15 mouse cellular contexts compared by ENCODE assay signal in the genomic region with DNA sequence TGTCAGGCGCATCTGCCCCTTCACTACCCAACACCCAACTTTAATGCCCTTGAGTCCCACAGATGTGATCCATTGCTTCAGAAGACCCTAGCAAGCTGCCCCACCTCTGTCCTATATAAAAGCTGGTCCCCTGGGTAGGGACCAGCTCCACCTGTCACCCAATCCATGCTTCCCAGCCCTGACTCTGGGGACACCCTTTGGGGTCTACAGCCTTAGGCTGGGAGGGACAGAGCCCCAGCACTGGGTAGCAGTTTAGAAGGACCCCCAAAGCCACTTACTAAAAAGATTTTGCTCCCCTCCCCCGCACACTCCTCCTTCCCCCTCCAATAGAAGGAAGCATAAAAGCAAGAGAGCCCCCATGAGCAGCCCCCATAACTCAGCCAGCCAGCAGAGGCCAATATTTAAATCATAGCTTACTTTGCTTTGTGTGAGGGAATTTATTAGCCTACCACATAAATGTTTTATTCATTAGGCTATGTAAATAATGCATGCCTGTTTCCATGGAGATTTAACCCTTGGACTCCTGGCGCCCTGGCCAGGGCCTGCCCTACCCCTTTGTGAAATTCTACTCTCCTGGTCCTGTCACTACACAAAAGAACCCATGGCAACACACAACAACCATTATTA.
A peak's percentile ranks its signal among the peaks of the same experiment; 100 is the strongest.
DNase-seq lines count a peak whose midpoint lies in the region; ATAC-seq and TF ChIP-seq lines count a peak whose summit lies in the region.
"Had no signal": no experiment of that assay in that cellular context is flagged by ENCODE, and none has a peak within 500 bp of the region (broad histone marks: within the 10 kb centered on the region; RNA-seq: fewer than 3 reads in every experiment).

No protein-coding gene starts in this region.

- H3K27me3 ChIP-seq in embryonic facial prominence, embryonic 11.5 days (ENCODE audit: control insufficient read depth, insufficient read depth, low read length): no peaks in the 10 kb centered on the region
- H3K27me3 ChIP-seq in forebrain, postnatal 0 days (ENCODE audit: insufficient read depth, low read length): no peaks in the 10 kb centered on the region
- H3K27me3 ChIP-seq in midbrain, embryonic 10.5 days (ENCODE audit: low read depth, poor library complexity, severe bottlenecking): 0 out of 2 replicates have a peak, but pooled peaks cover 3% of the 10 kb centered on the region
- no peaks in the 10 kb centered on the region for H3K27me3 ChIP-seq in neural tube, embryonic 12.5 days (replicated peaks)
- H3K27me3 ChIP-seq in limb, embryonic 10.5 days (ENCODE audit: low read depth, poor library complexity, severe bottlenecking): no peaks in the 10 kb centered on the region

- H3K27ac ChIP-seq in embryonic facial prominence, embryonic 11.5 days (replicated peaks; ENCODE audit: low read depth, low read length): no peak overlapping the region
- H3K27ac ChIP-seq in forebrain, postnatal 0 days (ENCODE audit: low read depth, low read length): no peak overlapping the region
- peak overlapping the region; percentile 86 for H3K27ac ChIP-seq in midbrain, embryonic 10.5 days (replicated peaks)
- no peak overlapping the region for H3K27ac ChIP-seq in neural tube, embryonic 12.5 days
- no peak overlapping the region for H3K27ac ChIP-seq in limb, embryonic 10.5 days
- H3K27ac ChIP-seq: heart, embryonic 10.5 days; limb, embryonic 12.5 days had no signal

- peak; percentile 26 for DNase-seq in embryonic facial prominence, embryonic 11.5 days (ENCODE audit: low spot score)
- no peak for DNase-seq in forebrain, postnatal 0 days
- peak; percentile 73 for DNase-seq in midbrain, embryonic 10.5 days (ENCODE audit: low spot score)
- no peak for DNase-seq in layer of hippocampus, postnatal 10 days (ENCODE audit: low spot score in 2 of 2)
- DNase-seq in gastrocnemius, postnatal 36 days: no peak
- no peak for DNase-seq in Muller cell, postnatal 12 days (ENCODE audit: inconsistent ontology term)
- no peak for DNase-seq in limb, embryonic 10.5 days (ENCODE audit: low spot score)
- DNase-seq: heart, postnatal 36 days; kidney, adult 18-20 months; right cerebral cortex, postnatal 4 days had no signal

- H3K9ac ChIP-seq in embryonic facial prominence, embryonic 11.5 days (replicated peaks; ENCODE audit: low read length): no peak overlapping the region
- H3K9ac ChIP-seq in forebrain, postnatal 0 days: no peak overlapping the region
- H3K9ac ChIP-seq in neural tube, embryonic 12.5 days: no peak overlapping the region
- H3K9ac ChIP-seq: limb, embryonic 12.5 days had no signal

- H3K4me1 ChIP-seq in embryonic facial prominence, embryonic 11.5 days (ENCODE audit: control insufficient read depth, insufficient read depth, low read length): no peaks in the 10 kb centered on the region
- no peaks in the 10 kb centered on the region for H3K4me1 ChIP-seq in forebrain, postnatal 0 days (ENCODE audit: insufficient read depth)
- H3K4me1 ChIP-seq in midbrain, embryonic 10.5 days: peaks cover 38% of the 10 kb centered on the region
- peaks cover 29% of the 10 kb centered on the region for H3K4me1 ChIP-seq in neural tube, embryonic 12.5 days
- peaks cover 5% of the 10 kb centered on the region; the same call in 1 of the 2 replicates for H3K4me1 ChIP-seq in limb, embryonic 10.5 days
- H3K4me1 ChIP-seq: heart, embryonic 10.5 days had no signal

- no peak for ATAC-seq in embryonic facial prominence, embryonic 11.5 days (replicated peaks; ENCODE audit: insufficient number of reproducible peaks, low FRiP score, low TSS enrichment, low read depth)
- peak; percentile 43; the same call in 1 of the 2 replicates for ATAC-seq in forebrain, postnatal 0 days
- ATAC-seq in neural tube, embryonic 12.5 days (ENCODE audit: low FRiP score, low read depth): peak; percentile 89

- no peak overlapping the region for H3K4me2 ChIP-seq in embryonic facial prominence, embryonic 11.5 days (ENCODE audit: low read depth, low read length)
- no peak overlapping the region for H3K4me2 ChIP-seq in forebrain, postnatal 0 days (ENCODE audit: low read depth)
- peak overlapping the region; percentile 24; the same call in 1 of the 2 replicates for H3K4me2 ChIP-seq in neural tube, embryonic 12.5 days (replicated peaks)
- H3K4me2 ChIP-seq: limb, embryonic 12.5 days had no signal

- WGBS in embryonic facial prominence, embryonic 11.5 days: 73% methylated on average over 3 of the region's 3 CpGs
- 56% methylated on average over 3 of the region's 3 CpGs for WGBS in forebrain, postnatal 0 days
- WGBS in midbrain, embryonic 10.5 days: 59% methylated on average over 3 of the region's 3 CpGs
- 35% methylated on average over 3 of the region's 3 CpGs for WGBS in neural tube, embryonic 12.5 days
- WGBS in limb, embryonic 10.5 days: 82% methylated on average over 3 of the region's 3 CpGs

- H3K9me3 ChIP-seq in embryonic facial prominence, embryonic 11.5 days (replicated peaks; ENCODE audit: control insufficient read depth, low read length): no peaks in the 10 kb centered on the region
- 0 out of 2 replicates have a peak, but pooled peaks cover 3% of the 10 kb centered on the region for H3K9me3 ChIP-seq in forebrain, postnatal 0 days (ENCODE audit: low read length)
- peaks cover 5% of the 10 kb centered on the region; the same call in 1 of the 2 replicates for H3K9me3 ChIP-seq in midbrain, embryonic 10.5 days (replicated peaks)
- no peaks in the 10 kb centered on the region for H3K9me3 ChIP-seq in neural tube, embryonic 12.5 days
- no peaks in the 10 kb centered on the region for H3K9me3 ChIP-seq in limb, embryonic 10.5 days (replicated peaks)
- H3K9me3 ChIP-seq: G1E; heart, embryonic 10.5 days; limb, embryonic 12.5 days had no signal

- H3K4me3 ChIP-seq in embryonic facial prominence, embryonic 11.5 days (ENCODE audit: low read depth, low read length): no peak overlapping the region
- no peak overlapping the region for H3K4me3 ChIP-seq in forebrain, postnatal 0 days (ENCODE audit: low read depth, low read length)
- H3K4me3 ChIP-seq in midbrain, embryonic 10.5 days: peak overlapping the region; percentile 12; the same call in 1 of the 2 replicates
- no peak overlapping the region for H3K4me3 ChIP-seq in neural tube, embryonic 12.5 days
- H3K4me3 ChIP-seq in limb, embryonic 10.5 days: no peak overlapping the region
- H3K4me3 ChIP-seq: erythroblast, embryonic 14.5 days; heart, embryonic 10.5 days; limb, embryonic 12.5 days had no signal

- no peaks in the 10 kb centered on the region for H3K36me3 ChIP-seq in embryonic facial prominence, embryonic 11.5 days (replicated peaks; ENCODE audit: control insufficient read depth, insufficient read depth, low read depth, low read length)
- no peaks in the 10 kb centered on the region for H3K36me3 ChIP-seq in forebrain, postnatal 0 days (ENCODE audit: insufficient read depth)
- no peaks in the 10 kb centered on the region for H3K36me3 ChIP-seq in midbrain, embryonic 10.5 days
- no peaks in the 10 kb centered on the region for H3K36me3 ChIP-seq in neural tube, embryonic 12.5 days
- no peaks in the 10 kb centered on the region for H3K36me3 ChIP-seq in limb, embryonic 10.5 days
- H3K36me3 ChIP-seq: G1E; heart, embryonic 10.5 days; limb, embryonic 12.5 days had no signal

- intact Hi-C loops in gastrocnemius, postnatal 36 days (cut with DNase I): no loop called here

- no peak for TF ChIP-seq CTCF in forebrain, postnatal 0 days (IDR thresholded peaks at IDR 0.05; ENCODE audit: low read depth)

Comparison
In these comparisons a context has a peak if more than half of its experiments do, and no peak if none do; other contexts are left out.
1. DNase-seq: peak in embryonic facial prominence, embryonic 11.5 days (single experiment) and midbrain, embryonic 10.5 days (single experiment); none in forebrain, postnatal 0 days (single experiment), layer of hippocampus, postnatal 10 days (0 of 2), gastrocnemius, postnatal 36 days (0 of 2), Muller cell, postnatal 12 days (single experiment) and limb, embryonic 10.5 days (single experiment).